Mouse (Mus musculus): ENCODE data around the gene Alkbh8. TPM values are rescaled to one million over a fixed set of nuclear protein-coding genes. Genes with fewer than 3 reads are reported as not detected.

The Alkbh8 gene
- total RNA-seq (2023): 10 to 100 TPM; 13.6 to 13.9 TPM

GRCm38 (mm10) chr9:3334962-3335767 lies at the start of gene Alkbh8:
Alkbh8 (plus strand) TSS chr9:3335140.

GRCm38 (mm10) chr9:3403251-3404208 lies 68.6 kb downstream of the Alkbh8 start, which contains the start of gene Cwf19l2:
Cwf19l2 (plus strand) TSS chr9:3403592.

Other genes starting within 250 kb of the Alkbh8 start
- gene Cwf19l2, start 68.5 kb downstream of the Alkbh8 start, total RNA-seq (2023): 10 to 100 TPM; 22.8 to 23.5 TPM
- not detected for gene Gucy1a2, start 197.6 kb downstream of the Alkbh8 start, total RNA-seq (2023)

All from neutrophil, adult 83 days (primary cell).